Mouse (Mus musculus) C2C12 (cell line): ENCODE data around the gene Mme.

Experiments
- CEBPB ChIP-seq: IDR thresholded peaks from one replicate; pipeline ENCODE4 v1.6.1; 2011; ENCODE audit warnings: low read depth, mild to moderate bottlenecking, control low read depth, moderate library complexity
- CTCF ChIP-seq: IDR thresholded peaks from one replicate; pipeline ENCODE4 v1.5.1; 2011; ENCODE audit not compliant: control insufficient read depth, insufficient read depth, insufficient read length

- TF ChIP-seq CTCF, result no peak
- no peak for TF ChIP-seq CEBPB
These were observed 107.6 kb downstream of the Mme start for GRCm38 (mm10) chr3:63348893-63349426.
